Mouse (Mus musculus): Measurements from ENCODE around the gene Fam72a.
"Not testable (repeated sequence)": the region's sequence is repeated elsewhere in the genome, so short reads cannot be mapped to it uniquely, and the experiment has no call there.

Gene Fam72a

GRCm38 (mm10) chr1:131526371-131527270, 1.1 kb upstream of the Fam72a start:
- in situ Hi-C loops (cut with MboI), result no loop called here

GRCm38 (mm10) chr1:131528081-131528507, 391 bp downstream of the Fam72a start:
- in situ Hi-C loops (cut with MboI), result no loop called here

GRCm38 (mm10) chr1:131528561-131529166, 961 bp downstream of the Fam72a start:
- in situ Hi-C loops (cut with MboI), result no loop called here

GRCm38 (mm10) chr1:131539771-131540170, 12.1 kb downstream of the Fam72a start:
- in situ Hi-C loops (cut with MboI), result loop anchor here (10.0 kb wide), 1 partner anchor 175 kb away; no protein-coding TSS in a partner anchor

- in situ Hi-C loops (cut with MboI), result loop anchor here (10.0 kb wide), 1 partner anchor 176 kb away; no protein-coding TSS in a partner anchor
Observed at GRCm38 (mm10) chr1:131540795-131541194, 13.1 kb downstream of the Fam72a start.

- in situ Hi-C loops (cut with MboI), result loop anchor here (10.0 kb wide), 1 partner anchor 177 kb away; no protein-coding TSS in a partner anchor
Observed at GRCm38 (mm10) chr1:131541431-131541830, 13.7 kb downstream of the Fam72a start.

- in situ Hi-C loops (cut with MboI), result loop anchor here (10.0 kb wide), 1 partner anchor 177 kb away; no protein-coding TSS in a partner anchor
Observed at GRCm38 (mm10) chr1:131541903-131542302, 14.2 kb downstream of the Fam72a start.

- in situ Hi-C loops (cut with MboI), result loop anchor here (10.0 kb wide), 1 partner anchor 179 kb away; no protein-coding TSS in a partner anchor
Observed at GRCm38 (mm10) chr1:131543886-131544565, 16.3 kb downstream of the Fam72a start.

GRCm38 (mm10) chr1:131546798-131547690, 19.3 kb downstream of the Fam72a start:
- in situ Hi-C loops (cut with MboI), result loop anchor here (10.0 kb wide), 1 partner anchor 182 kb away; no protein-coding TSS in a partner anchor

GRCm38 (mm10) chr1:131548494-131549365, 21.0 kb downstream of the Fam72a start:
- in situ Hi-C loops (cut with MboI), result loop anchor here (10.0 kb wide), 1 partner anchor 184 kb away; no protein-coding TSS in a partner anchor

GRCm38 (mm10) chr1:131551956-131552355, 24.3 kb downstream of the Fam72a start:
- in situ Hi-C loops (cut with MboI), result loop anchor here (5.0 kb wide), 1 partner anchor 260 kb away; no protein-coding TSS in a partner anchor

GRCm38 (mm10) chr1:131553428-131553827, 25.7 kb downstream of the Fam72a start:
- in situ Hi-C loops (cut with MboI), result loop anchor here (5.0 kb wide), 1 partner anchor 261 kb away; no protein-coding TSS in a partner anchor

- in situ Hi-C loops (cut with MboI), result no loop called here
Observed at GRCm38 (mm10) chr1:131555042-131555812, 27.5 kb downstream of the Fam72a start.

- in situ Hi-C loops (cut with MboI), result no loop called here
Observed at GRCm38 (mm10) chr1:131560500-131560899, 32.8 kb downstream of the Fam72a start.

- in situ Hi-C loops (cut with MboI), result no loop called here
Observed at GRCm38 (mm10) chr1:131562081-131562480, 34.4 kb downstream of the Fam72a start.

- in situ Hi-C loops (cut with MboI), result not testable (repeated sequence)
Observed at GRCm38 (mm10) chr1:131566056-131566455, 38.4 kb downstream of the Fam72a start.

GRCm38 (mm10) chr1:131569721-131570120, 42.0 kb downstream of the Fam72a start:
- in situ Hi-C loops (cut with MboI), result no loop called here

- in situ Hi-C loops (cut with MboI), result no loop called here
Observed at GRCm38 (mm10) chr1:131570391-131570790, 42.7 kb downstream of the Fam72a start.

- in situ Hi-C loops (cut with MboI), result no loop called here
Observed at GRCm38 (mm10) chr1:131573721-131574120, 46.0 kb downstream of the Fam72a start.

Measured in mature B cell (primary cell).